Mouse (Mus musculus) megakaryocyte, embryonic 14.5 days (primary cell): ENCODE data around the gene Stam. TPM values are rescaled to one million over a fixed set of nuclear protein-coding genes. Genes with fewer than 3 reads are reported as not detected.
"Not testable (repeated sequence)": the region's sequence is repeated elsewhere in the genome, so short reads cannot be mapped to it uniquely, and the experiment has no call there.

Experiments
- H3K27me3 ChIP-seq: replicated peaks from 2 replicates; pipeline ENCODE3; 2012; ENCODE audit warnings: inconsistent platforms
- H3K36me3 ChIP-seq: replicated peaks from 2 replicates; pipeline ENCODE3; 2012; ENCODE audit warnings: low read length, inconsistent platforms, mixed read lengths
- H3K4me1 ChIP-seq: 2 replicates; pipeline ENCODE4 v1.6.1; 2012; ENCODE audit warnings: inconsistent platforms
- H3K4me3 ChIP-seq: replicated peaks from 2 replicates; pipeline ENCODE3; 2012; ENCODE audit warnings: moderate library complexity, mild to moderate bottlenecking, inconsistent platforms
- H3K9me3 ChIP-seq: 2 replicates; pipeline ENCODE4 v1.6.1; 2012; ENCODE audit warnings: inconsistent platforms
- FLI1 ChIP-seq: IDR thresholded peaks from 2 replicates; pipeline ENCODE4 v1.6.1; 2012; ENCODE audit warnings: low read length, inconsistent platforms, mixed read lengths
- GATA1 ChIP-seq: IDR thresholded peaks from 3 replicates; pipeline ENCODE4 v1.6.1; 2012; ENCODE audit warnings: mixed read lengths, low read length, inconsistent platforms, borderline replicate concordance
- polyA plus RNA-seq: library from polyadenylated mRNA; stranded (reverse); fragments of >175 nt; gene quantifications from 2 replicates; pipeline ENCODE4 v1.2.3, GENCODE M21; 2012; ENCODE audit warnings: low replicate concordance; ENCODE audit not compliant: insufficient read depth

Gene Stam
- polyA plus RNA-seq, 1 experiment, result 12.6 TPM

DNA sequence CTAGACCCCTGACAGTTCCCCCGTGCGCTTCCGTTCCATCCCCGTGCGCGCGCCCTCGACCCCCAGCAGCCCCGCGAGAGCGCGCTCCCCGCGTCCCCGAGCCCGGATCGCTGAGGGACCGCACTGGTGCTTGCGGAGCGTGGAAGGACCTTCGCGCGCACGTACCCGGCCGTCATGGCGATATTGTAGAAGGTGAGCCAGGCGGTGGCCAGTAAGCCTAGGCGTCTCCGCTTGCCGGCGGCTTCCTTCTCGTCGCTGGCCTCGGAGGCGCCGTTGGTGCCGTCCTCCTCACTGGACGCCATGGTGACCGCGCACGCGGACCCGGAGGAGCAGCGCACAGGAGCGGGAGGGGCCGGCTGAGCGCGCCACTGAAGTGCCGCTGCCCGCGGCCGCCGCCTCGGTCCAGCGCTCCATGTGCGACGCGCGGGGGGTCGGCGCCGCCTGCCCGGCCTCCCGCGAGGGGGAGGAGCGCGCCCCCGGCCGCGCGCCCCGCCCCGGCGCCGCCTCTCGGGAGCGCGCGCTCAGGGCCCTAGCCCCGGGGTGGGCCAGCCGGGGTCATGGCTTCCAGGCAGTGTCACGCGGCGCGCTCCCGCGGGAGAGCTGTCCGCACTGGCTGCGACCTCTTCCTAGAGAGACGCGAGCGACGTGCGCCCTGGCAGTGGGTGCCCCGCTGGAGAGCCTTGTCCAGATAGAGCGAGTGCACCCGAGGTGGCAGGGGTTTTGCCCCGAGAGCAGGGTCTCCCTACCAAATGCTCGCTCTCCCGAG, 18.1 kb upstream of the Stam start, which contains the start of gene Hacd1:
Hacd1 (minus strand) TSS at position 570 of the 766 bp plus-strand sequence.
- TF ChIP-seq FLI1, result no peak
- TF ChIP-seq GATA1, result no peak
- Histone ChIP-seq H3K27me3 (no peaks in the 10 kb centered on the region), H3K36me3 (peaks cover 6% of the 10 kb centered on the region), H3K9me3 (no peaks in the 10 kb centered on the region), H3K4me1 (peaks cover 36% of the 10 kb centered on the region), H3K4me3 (peak within 1 kb of the TSS; percentile 98)

DNA sequence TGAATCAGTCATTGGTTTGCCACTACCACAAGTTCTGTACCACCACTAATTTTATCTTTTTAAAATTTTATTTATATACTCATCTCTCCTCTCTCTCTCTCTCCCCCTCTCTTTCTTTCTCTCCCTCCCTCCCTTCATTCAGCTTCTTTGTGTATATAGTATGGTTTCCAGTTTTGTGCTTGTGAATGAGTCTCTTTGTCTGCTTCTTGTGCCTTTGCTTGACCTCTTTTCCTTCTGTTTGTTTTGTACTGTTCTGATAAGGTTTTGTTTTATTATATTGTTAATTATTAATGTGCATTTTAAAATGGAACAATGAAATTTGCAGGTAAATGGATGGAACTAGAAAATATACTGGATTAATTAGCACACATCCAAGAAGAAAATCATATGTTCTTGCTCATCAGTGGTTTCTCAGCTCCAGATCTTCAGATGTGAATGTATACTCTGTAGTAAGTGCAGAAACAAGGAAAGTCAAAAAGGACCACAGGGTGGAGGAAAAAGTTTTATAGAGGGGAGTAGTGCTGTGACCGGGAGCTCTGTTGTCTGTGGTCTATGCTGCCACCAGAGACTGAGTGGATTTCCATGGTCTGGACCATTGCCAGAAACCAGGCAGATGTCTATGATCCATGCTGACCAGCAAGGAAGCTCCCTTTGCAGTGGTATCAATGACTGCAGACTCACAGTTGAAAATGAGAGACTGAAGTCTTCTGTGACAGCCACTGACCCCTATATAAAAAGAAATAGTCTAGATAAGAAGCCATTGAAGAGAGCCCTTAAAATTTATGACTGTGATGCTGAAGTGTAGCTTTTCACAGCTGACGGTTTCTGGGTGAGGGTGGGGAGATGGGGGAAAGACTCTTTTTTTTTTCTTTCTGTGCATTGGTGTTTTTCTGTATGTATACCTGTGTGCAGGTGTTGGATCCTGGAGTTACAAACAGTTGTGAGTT, 7.9 kb upstream of the Stam start:
- Histone ChIP-seq H3K4me1 (peaks cover 28% of the 10 kb centered on the region), H3K36me3 (no peaks in the 10 kb centered on the region), H3K27me3 (no peaks in the 10 kb centered on the region), H3K4me3 (no peak overlapping the region), H3K9me3 (peaks cover 5% of the 10 kb centered on the region)
- TF ChIP-seq FLI1 (no peak), GATA1 (no peak)

DNA sequence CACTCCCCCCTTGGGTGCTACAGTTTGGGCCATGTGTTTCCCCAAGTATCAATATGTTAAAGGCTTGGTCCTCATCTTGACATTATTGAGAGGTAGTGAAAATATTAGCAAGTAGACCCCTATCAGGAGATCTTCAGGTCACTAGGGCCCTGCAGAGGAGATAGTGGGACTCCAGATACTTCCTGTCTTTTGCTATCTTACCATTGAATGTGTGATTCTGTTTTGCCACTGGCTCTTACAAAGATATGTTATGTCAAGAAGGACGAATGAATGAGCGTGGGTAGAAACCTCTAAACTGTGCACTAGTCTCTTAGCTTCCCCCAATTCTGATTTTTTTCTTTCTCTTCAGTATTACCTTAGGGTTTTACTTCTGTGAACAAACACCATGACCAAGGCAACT, 4.9 kb upstream of the Stam start:
- peaks cover 5% of the 10 kb centered on the region for H3K9me3 ChIP-seq
- peaks cover 36% of the 10 kb centered on the region for H3K4me1 ChIP-seq
- H3K36me3 ChIP-seq, result no peaks in the 10 kb centered on the region
- H3K4me3 ChIP-seq, result no peak overlapping the region
- TF ChIP-seq FLI1 (no peak), GATA1 (no peak)
- no peaks in the 10 kb centered on the region for H3K27me3 ChIP-seq

DNA sequence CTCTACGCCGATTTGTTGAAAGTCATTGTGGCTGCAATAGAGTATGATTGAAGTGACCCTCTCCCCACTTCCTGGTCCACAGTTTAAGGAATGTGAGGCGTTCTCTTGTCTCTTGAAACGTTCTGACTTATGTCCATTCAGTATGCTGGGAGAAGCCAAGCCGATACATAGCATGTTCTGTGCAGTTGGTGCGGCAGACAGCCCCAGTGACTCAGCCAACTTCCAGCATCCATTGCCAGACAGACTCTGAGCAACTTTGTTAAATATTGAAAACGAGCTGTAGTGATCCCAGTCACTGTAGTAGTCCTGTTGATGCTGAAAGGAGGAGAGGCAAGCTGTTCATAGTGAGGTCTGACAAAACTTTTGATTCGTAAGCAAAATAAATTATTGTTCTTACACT, 3.4 kb upstream of the Stam start:
- TF ChIP-seq GATA1, result no peak
- no peak for TF ChIP-seq FLI1
- no peaks in the 10 kb centered on the region for H3K9me3 ChIP-seq
- H3K4me3 ChIP-seq, result no peak overlapping the region
- peaks cover 44% of the 10 kb centered on the region for H3K4me1 ChIP-seq
- no peaks in the 10 kb centered on the region for H3K36me3 ChIP-seq
- no peaks in the 10 kb centered on the region for H3K27me3 ChIP-seq

DNA sequence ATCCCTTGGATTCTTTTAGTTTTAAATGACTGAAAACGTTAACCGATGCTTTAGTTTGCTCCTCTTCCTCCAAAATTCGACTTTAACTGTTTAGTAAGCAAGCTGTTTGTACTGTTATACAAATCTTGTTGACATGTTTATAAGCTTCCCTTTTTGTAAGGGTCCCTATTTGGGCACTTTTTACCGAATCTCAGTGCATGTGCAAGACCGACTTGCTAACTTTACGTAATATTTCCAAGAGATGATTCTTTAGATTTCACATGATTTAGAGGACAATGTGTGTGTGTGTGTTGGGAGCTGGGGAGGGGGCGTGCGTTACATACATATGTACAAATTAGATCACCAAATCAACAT, 913 bp upstream of the Stam start:
- peaks cover 47% of the 10 kb centered on the region for H3K4me1 ChIP-seq

DNA sequence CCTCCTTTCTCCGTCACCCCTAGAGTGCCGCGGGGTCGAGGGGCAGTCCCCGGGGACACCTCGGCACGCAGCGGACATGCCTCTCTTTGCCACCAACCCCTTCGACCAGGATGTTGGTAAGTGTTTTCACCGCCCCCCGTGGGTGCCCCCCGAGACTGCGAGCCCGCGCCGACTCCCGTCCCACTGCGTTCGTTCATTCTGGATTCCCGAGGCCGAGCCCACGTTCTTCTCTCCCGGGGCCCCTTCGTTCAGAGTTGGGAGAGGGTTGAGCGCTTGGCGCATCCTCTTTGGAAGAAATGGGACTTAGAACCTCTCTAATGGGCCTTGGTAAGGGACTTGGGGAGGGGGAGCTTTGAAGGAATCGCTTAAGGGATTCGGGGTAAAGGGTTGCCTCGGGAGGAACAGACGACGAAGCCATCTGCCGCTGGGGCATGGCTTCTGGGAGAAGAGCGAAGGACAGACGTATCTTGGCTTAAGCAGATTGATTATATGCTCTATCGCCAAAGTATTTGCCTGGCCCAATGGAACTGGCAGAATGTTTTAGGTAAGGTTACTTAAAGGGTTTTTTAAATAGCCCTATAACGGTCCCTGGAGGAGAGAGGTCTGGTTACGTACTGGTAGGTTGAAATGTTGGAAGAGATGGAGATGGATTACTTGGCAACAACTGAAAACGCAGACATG, 463 bp downstream of the Stam start:
- TF ChIP-seq GATA1, result no peak
- TF ChIP-seq FLI1, result no peak
- no peaks in the 10 kb centered on the region for H3K9me3 ChIP-seq
- peaks cover 39% of the 10 kb centered on the region for H3K4me1 ChIP-seq
- no peaks in the 10 kb centered on the region for H3K36me3 ChIP-seq
- peak overlapping the region; percentile 99 for H3K4me3 ChIP-seq
- no peaks in the 10 kb centered on the region for H3K27me3 ChIP-seq

More for the DNA sequence above, 913 bp upstream of the Stam start:
- no peak for TF ChIP-seq FLI1
- no peak for TF ChIP-seq GATA1
- no peaks in the 10 kb centered on the region for H3K36me3 ChIP-seq
- H3K4me3 ChIP-seq, result peak overlapping the region; percentile 99
- no peaks in the 10 kb centered on the region for H3K27me3 ChIP-seq
- no peaks in the 10 kb centered on the region for H3K9me3 ChIP-seq

DNA sequence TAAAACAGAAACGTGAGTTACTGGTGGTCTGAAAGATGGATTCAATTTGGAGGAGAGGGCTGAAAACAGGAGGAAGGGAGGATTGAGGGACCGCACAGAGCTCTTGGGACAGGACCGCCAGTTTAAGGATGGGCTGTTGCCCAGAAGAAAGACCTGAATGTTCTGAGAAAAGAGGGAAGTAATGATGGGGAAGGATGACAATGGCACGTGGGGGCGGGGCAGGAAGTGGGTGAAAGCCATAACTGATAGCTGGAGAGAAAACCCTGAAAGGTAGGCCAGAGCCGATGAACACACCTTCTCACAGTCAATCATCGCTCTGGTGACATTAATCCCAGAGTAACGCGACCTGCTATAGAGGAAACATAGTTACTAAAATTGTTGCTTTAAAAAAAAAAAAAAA, 4.6 kb downstream of the Stam start:
- not testable (repeated sequence) for H3K36me3 ChIP-seq, H3K4me3 ChIP-seq, H3K27me3 ChIP-seq, H3K9me3 ChIP-seq
- H3K4me1 ChIP-seq, result peaks cover 19% of the 10 kb centered on the region; the same call in 1 of the 2 replicates

DNA sequence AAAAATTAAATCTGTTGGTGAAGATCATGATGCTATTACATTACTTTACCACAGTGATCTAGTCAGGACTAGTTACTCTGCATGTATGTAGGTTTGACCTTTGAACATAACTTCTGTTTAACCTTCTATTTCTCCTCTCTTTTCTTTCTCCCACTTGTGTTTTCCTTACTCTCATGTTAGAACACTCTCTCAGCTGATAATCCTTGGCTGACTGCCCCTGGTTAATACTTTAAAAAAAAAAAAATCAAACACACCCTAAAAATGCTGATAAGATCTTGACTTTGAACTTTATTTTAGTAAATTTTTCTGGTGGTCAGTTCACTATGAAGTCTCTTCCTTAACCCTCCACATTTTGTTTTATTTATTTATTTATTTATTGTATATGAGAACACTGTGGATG, 26.6 kb downstream of the Stam start:
- Histone ChIP-seq H3K36me3 (peaks cover 47% of the 10 kb centered on the region), H3K4me3 (no peak overlapping the region), H3K9me3 (peaks cover 5% of the 10 kb centered on the region), H3K27me3 (no peaks in the 10 kb centered on the region), H3K4me1 (peaks cover 15% of the 10 kb centered on the region)
- TF ChIP-seq GATA1, result no peak
- no peak for TF ChIP-seq FLI1

DNA sequence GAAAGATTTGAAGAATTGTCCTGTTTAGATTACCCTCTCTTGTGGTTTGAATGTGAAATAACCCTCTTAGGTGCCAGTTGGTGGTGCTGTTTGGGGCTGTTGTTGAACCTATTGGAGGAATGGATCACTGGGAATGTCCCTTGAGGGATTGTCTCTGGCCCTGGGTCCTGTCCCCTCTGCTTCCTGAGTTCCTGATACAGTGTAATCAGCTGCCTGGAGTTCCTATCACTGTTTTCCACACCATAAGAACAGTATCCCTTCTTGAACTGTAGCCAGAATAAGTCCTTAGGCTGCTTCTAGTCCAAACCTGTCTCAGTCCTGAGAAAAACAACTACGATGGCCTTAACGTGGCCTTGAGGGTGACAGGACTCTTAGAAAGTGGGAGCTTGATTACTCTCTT, 28.7 kb downstream of the Stam start:
- peaks cover 12% of the 10 kb centered on the region for H3K4me1 ChIP-seq

More for the DNA sequence above, 28.7 kb downstream of the Stam start:
- peaks cover 39% of the 10 kb centered on the region for H3K36me3 ChIP-seq
- TF ChIP-seq FLI1, result no peak
- TF ChIP-seq GATA1, result no peak
- H3K9me3 ChIP-seq, result no peaks in the 10 kb centered on the region
- no peak overlapping the region for H3K4me3 ChIP-seq
- H3K27me3 ChIP-seq, result no peaks in the 10 kb centered on the region
